Mouse (Mus musculus) kidney, postnatal 0 days (tissue): ENCODE data around the gene Zbtb20. TPM values are rescaled to one million over a fixed set of nuclear protein-coding genes. Genes with fewer than 3 reads are reported as not detected.
A peak's percentile ranks its signal among the peaks of the same experiment; 100 is the strongest.

Source experiments
- ATAC-seq: fragments of 200-750 bp; cut with Nextera tagmentation; replicated peaks from 2 replicates; pipeline ENCODE4 v1.8.0; 2017; ENCODE audit warnings: low read depth, moderate number of reproducible peaks, moderate TSS enrichment, moderate library complexity; ENCODE audit not compliant: low FRiP score
- DNase-seq: peaks from one replicate; pipeline ENCODE4 v3.0.0-alpha.2; 2016; ENCODE audit warnings: low spot score
- H3K27ac ChIP-seq: fragments of 300-500 bp; sonication (generic); 2 replicates; pipeline ENCODE4 v1.5.1; 2014; ENCODE audit warnings: mild to moderate bottlenecking
- H3K27me3 ChIP-seq: fragments of 300-500 bp; sonication (generic); 2 replicates; pipeline ENCODE4 v1.6.1; 2014; ENCODE audit warnings: low read length, mixed read lengths; ENCODE audit not compliant: insufficient read depth
- H3K36me3 ChIP-seq: fragments of 300-500 bp; sonication (generic); 2 replicates; pipeline ENCODE4 v1.6.1; 2014; ENCODE audit warnings: low read length, mixed read lengths; ENCODE audit not compliant: insufficient read depth
- H3K4me1 ChIP-seq: fragments of 300-500 bp; sonication (generic); replicated peaks from 2 replicates; pipeline ENCODE4 v1.6.1; 2014; ENCODE audit warnings: antibody characterized with exemption, low read length, mixed read lengths; ENCODE audit not compliant: insufficient read depth
- H3K4me2 ChIP-seq: fragments of 300-500 bp; sonication (generic); 2 replicates; pipeline ENCODE4 v1.6.1; 2014; ENCODE audit warnings: mild to moderate bottlenecking, low read length, moderate library complexity, mixed read lengths
- H3K4me3 ChIP-seq: fragments of 300-500 bp; sonication (generic); replicated peaks from 2 replicates; pipeline ENCODE4 v1.5.1; 2014; ENCODE audit warnings: low read depth, low read length
- H3K9ac ChIP-seq: fragments of 300-500 bp; sonication (generic); 2 replicates; pipeline ENCODE4 v1.6.1; 2014; ENCODE audit warnings: low read depth, low read length
- H3K9me3 ChIP-seq: fragments of 300-500 bp; sonication (generic); replicated peaks from 2 replicates; pipeline ENCODE4 v1.6.1; 2016; ENCODE audit warnings: low read length, inconsistent platforms, mixed read lengths
- CTCF ChIP-seq: IDR thresholded peaks from 2 replicates; pipeline ENCODE4 v1.5.1; 2016; ENCODE audit warnings: antibody characterized with exemption, low read depth, mild to moderate bottlenecking, moderate library complexity
- WGBS: fragments of 180-500 bp; shearing (Covaris S2); extraction: QIAGEN DNeasy Blood & Tissue Kit; methylation state at CpG from one replicate; pipeline ENCODE4 v1.1.7; 2014; 5-methylcytosine and 5-hydroxymethylcytosine counted together
- polyA plus RNA-seq: library from polyadenylated mRNA; unstranded; fragments of >200 nt; fragmentation: Nextera tagmentation; extraction: Ambion mirVana; gene quantifications from 2 replicates; pipeline ENCODE4 v1.2.1, GENCODE M21; 2015

Gene Zbtb20
- polyA plus RNA-seq, 1 experiment from 2014 or later, result 36.8 TPM

DNA sequence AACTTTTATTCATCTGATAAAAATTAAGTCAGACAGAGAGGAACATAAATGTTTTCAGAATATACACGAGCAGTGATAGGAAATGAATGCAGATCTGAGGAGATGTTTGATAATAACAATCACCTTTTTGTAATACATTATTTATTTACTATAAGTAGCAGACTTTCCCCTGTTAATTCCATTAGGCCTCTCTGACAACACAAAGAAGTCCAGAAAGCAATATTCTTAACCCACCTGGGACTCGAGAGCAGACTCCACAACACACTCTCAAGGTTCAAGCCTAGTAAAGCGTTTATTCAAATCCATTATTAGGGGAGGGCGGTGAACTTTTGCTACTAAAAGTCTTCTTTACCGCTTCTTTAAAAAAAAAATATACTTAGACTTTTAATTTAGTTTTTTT, 33.2 kb downstream of the Zbtb20 start:
- no peak for TF ChIP-seq CTCF
- H3K4me2 ChIP-seq, result peak overlapping the region; percentile 59
- 55% methylated on average over 5 of the region's 5 CpGs for WGBS
- no peak overlapping the region for H3K27ac ChIP-seq
- no peaks in the 10 kb centered on the region for H3K36me3 ChIP-seq
- no peaks in the 10 kb centered on the region for H3K27me3 ChIP-seq
- no peaks in the 10 kb centered on the region for H3K9me3 ChIP-seq
- no peak for ATAC-seq
- no peak overlapping the region for H3K9ac ChIP-seq
- H3K4me3 ChIP-seq, result no peak overlapping the region
- no peaks in the 10 kb centered on the region for H3K4me1 ChIP-seq
- DNase-seq, result no peak

DNA sequence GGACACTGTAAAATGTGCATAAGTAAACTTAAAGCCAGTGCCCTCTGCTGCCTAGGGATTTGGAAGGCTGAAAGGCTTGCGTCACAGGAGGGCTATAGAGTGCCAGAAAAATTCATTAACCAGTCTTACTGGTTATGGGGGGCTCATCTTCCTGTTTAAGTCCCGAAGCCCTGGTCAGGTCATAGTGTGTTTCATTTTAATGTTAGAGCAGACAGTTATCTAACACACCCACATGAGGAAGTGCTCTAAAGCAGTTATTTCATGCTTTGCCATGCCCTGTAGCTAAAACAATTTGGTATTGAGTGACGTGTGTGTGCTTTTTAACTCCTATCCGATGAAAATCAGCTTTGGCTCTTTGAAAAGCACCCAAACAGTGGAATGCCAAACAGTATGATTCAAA, 34.3 kb downstream of the Zbtb20 start:
- no peaks in the 10 kb centered on the region for H3K4me1 ChIP-seq
- no peak for ATAC-seq
- H3K4me2 ChIP-seq, result peak overlapping the region; percentile 42
- no peak overlapping the region for H3K4me3 ChIP-seq
- TF ChIP-seq CTCF, result no peak
- H3K36me3 ChIP-seq, result no peaks in the 10 kb centered on the region
- WGBS, result 30% methylated on average over 4 of the region's 4 CpGs
- no peaks in the 10 kb centered on the region for H3K9me3 ChIP-seq
- no peak overlapping the region for H3K9ac ChIP-seq
- 0 out of 2 replicates have a peak overlapping the region, but pooled peaks have one; percentile 42 for H3K27ac ChIP-seq
- peak; percentile 60 for DNase-seq
- no peaks in the 10 kb centered on the region for H3K27me3 ChIP-seq

DNA sequence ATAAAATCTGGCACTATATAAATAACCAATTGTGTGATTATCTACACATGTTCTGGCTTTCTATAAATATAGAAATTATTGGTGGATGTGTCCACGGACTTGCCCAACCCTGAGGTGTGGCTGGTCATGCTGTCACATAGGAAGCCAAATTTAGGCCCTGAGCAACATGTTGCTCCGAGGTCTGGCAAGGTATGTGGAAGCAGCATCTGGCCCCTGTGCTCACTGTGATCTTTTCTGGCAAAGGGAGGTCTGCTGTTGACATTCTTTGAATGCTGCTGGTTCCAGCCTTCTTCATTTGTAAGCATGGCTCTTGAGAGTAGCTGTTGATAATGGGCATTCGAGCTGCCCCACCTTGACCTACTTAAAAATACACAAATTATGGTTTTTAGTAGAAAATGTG, 35.0 kb downstream of the Zbtb20 start:
- Histone ChIP-seq H3K4me2 (no peak overlapping the region), H3K4me1 (no peaks in the 10 kb centered on the region), H3K27ac (no peak overlapping the region), H3K9me3 (no peaks in the 10 kb centered on the region), H3K4me3 (no peak overlapping the region), H3K9ac (no peak overlapping the region), H3K27me3 (no peaks in the 10 kb centered on the region), H3K36me3 (no peaks in the 10 kb centered on the region)
- 64% methylated on average over 3 of the region's 3 CpGs for whole genome bisulfite sequencing
- DNase-seq, result no peak
- no peak for TF ChIP-seq CTCF
- ATAC-seq, result no peak

DNA sequence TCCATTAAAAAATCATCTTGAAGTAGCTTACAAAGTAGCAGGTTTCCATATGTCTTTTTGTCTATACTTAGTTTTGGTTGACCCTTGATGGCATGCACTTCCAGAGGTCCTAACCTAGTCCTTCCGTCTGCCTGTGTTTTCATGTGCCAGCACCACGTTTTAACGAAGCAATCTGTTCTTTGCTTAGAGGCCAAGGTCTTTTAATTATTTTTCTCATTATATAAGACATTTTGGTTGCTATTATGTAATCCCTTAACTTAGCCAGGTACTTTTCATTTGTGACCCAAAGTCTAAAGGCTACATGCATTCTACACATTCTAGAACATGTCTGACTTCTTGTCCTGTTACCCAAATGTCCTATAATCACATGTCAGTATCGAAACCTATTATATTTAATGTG, 35.6 kb downstream of the Zbtb20 start:
- Histone ChIP-seq H3K36me3 (no peaks in the 10 kb centered on the region), H3K27ac (no peak overlapping the region), H3K9me3 (no peaks in the 10 kb centered on the region), H3K4me2 (no peak overlapping the region), H3K4me1 (no peaks in the 10 kb centered on the region), H3K27me3 (no peaks in the 10 kb centered on the region), H3K9ac (no peak overlapping the region), H3K4me3 (no peak overlapping the region)
- 80% methylated on average over 4 of the region's 4 CpGs for WGBS
- TF ChIP-seq CTCF, result no peak
- DNase-seq (no peak), ATAC-seq (no peak)

DNA sequence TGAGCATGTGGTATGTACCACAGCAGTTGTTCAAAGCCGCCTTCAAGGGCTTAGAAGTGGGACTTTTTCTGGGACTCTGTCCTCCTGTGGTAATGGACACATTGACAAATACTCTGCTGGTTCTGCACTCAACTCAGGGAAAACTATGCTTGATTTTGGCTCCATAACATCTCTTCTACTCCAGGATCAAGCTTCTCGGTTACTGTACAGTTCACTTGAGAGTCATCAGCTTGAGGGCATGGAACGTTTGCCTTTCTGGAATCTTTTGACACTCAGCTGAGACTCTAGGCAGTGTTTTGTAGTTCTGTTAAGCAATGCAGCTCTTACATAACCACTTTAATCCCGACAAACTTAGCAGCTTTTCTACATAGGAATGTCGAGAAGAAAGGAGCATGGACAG, 36.1 kb downstream of the Zbtb20 start:
- DNase-seq (no peak), ATAC-seq (no peak)
- Histone ChIP-seq H3K27ac (no peak overlapping the region), H3K9ac (no peak overlapping the region), H3K4me2 (no peak overlapping the region), H3K27me3 (no peaks in the 10 kb centered on the region), H3K4me1 (no peaks in the 10 kb centered on the region), H3K9me3 (no peaks in the 10 kb centered on the region), H3K4me3 (no peak overlapping the region), H3K36me3 (no peaks in the 10 kb centered on the region)
- 72% methylated on average over 5 of the region's 5 CpGs for whole genome bisulfite sequencing
- 0 out of 2 replicates have a peak, but pooled peaks have one; percentile 30 for TF ChIP-seq CTCF

DNA sequence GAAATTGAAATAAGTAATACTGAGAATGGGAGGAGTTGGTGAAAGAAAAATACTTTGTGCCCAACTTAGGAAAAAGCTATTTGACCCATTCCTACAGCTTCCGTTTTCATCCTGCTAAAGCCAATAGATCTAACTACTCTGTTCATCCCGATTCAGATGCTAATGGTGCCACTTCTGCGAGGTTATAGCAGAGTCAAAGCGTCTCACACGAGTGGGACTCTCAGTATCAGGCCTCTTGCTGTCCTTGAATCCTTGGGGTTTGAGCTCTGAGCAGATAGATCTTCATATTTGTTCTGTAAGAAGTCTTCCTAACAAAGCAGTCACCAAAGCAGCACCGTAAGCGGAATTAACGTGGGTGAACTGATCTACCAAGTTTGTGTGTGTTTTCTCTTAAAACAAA, 37.6 kb downstream of the Zbtb20 start:
- Histone ChIP-seq H3K27me3 (no peaks in the 10 kb centered on the region), H3K4me1 (no peaks in the 10 kb centered on the region), H3K27ac (no peak overlapping the region), H3K36me3 (no peaks in the 10 kb centered on the region), H3K9me3 (no peaks in the 10 kb centered on the region), H3K9ac (no peak overlapping the region), H3K4me2 (no peak overlapping the region), H3K4me3 (no peak overlapping the region)
- no peak for DNase-seq
- WGBS, result 75% methylated on average over 8 of the region's 8 CpGs
- no peak for ATAC-seq
- no peak for TF ChIP-seq CTCF

DNA sequence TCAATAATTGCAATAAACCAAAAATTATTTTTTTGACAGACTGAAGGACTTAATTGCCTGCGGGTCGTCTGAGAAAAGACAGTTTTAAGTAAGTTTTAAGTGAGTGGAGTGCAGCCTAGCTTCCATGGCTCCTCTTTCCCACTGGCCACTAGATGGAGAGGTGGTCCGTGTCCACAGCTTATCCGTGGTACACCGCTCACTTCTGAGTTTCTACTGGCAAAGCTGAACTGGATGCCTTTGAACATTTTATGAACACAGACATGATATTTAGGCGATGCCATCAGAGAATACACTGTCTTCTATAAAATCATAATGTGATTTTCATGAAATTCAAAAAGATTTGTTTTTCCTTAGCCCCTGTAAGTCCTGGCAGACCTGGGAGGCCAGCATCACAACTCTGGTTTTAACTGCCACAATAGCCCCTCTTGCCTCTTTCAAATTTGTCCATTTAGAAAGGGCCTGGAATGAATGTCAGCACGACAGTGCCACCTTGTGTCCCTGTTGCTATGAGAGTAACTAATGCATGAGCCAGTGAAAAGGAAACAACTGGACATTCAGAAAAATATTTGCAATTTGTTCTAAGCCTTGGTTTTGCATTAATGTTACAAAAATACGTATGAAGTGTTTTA, 38.9 kb downstream of the Zbtb20 start:
- peak; percentile 71; the same call in 1 of the 2 replicates for ATAC-seq
- Histone ChIP-seq H3K4me2 (no peak overlapping the region), H3K27ac (no peak overlapping the region), H3K9ac (no peak overlapping the region), H3K36me3 (no peaks in the 10 kb centered on the region), H3K9me3 (no peaks in the 10 kb centered on the region), H3K4me1 (no peaks in the 10 kb centered on the region), H3K4me3 (no peak overlapping the region), H3K27me3 (no peaks in the 10 kb centered on the region)
- WGBS, result 39% methylated on average over 8 of the region's 8 CpGs
- DNase-seq, result peak; percentile 84
- peak; percentile 60 for TF ChIP-seq CTCF
